Mouse (Mus musculus) granulocyte monocyte progenitor cell, adult 5-6 weeks (primary cell): ENCODE data around the gene Adamtsl1. TPM values are rescaled to one million over a fixed set of nuclear protein-coding genes. Genes with fewer than 3 reads are reported as not detected.

ENCODE experiments used
- ATAC-seq: replicated peaks from 2 replicates; pipeline ENCODE4 v1.8.0; 2016; ENCODE audit warnings: mild to moderate bottlenecking, moderate TSS enrichment, inconsistent platforms; ENCODE audit not compliant: poor library complexity, severe bottlenecking
- total RNA-seq, 2 experiments: library from RNA; stranded (forward) in 1 of 2; stranded (reverse) in 1 of 2; fragments of 200-712, 200-1000 nt in 1 of 2; fragments of >200 nt in 1 of 2; fragmentation: Nextera tagmentation in 1 of 2; gene quantifications; 2 replicates each; pipeline ENCODE4 v1.2.3; 2014 to 2017

The Adamtsl1 gene
- total RNA-seq, 2 experiments from 2014 or later, result not detected

DNA sequence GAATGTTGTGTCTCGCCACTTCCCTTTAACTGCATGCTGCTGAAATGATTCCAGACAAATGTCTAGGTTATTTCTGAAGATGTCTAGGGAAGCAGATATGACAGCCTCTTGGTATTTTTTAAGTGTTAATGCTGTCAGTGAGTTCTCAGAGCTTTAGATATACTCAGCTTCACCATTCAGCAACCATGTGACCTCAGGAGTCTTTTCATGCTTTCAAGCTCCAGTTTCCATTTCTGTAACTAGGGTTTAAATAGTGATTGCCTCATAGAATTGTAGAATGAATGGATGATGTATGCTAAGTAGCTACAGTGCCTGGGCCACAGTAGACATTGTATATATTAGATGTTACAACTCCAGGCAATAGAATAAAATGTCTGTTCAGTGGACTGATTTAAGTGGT lies 772.6 kb downstream of the Adamtsl1 start:
- ATAC-seq, result no peak

DNA sequence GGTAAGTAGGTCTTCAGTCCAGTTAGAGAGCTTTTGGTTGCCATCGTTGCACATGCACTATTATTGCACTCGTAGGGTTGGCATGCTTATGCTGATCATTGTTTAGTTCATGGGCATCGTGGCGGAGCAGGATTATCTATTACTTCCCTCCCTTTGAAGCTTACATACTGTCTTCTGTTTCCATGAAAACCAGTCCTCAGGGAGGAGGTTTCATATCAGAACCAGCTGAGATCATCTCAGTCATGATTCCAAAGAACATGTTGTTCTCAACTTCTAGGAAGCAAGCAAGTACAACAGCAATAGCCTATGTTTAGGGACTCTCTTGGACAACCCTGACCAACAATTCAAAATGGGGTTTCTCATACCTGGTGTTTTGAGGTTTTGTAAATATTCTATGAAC lies 774.3 kb downstream of the Adamtsl1 start:
- ATAC-seq, result no peak

DNA sequence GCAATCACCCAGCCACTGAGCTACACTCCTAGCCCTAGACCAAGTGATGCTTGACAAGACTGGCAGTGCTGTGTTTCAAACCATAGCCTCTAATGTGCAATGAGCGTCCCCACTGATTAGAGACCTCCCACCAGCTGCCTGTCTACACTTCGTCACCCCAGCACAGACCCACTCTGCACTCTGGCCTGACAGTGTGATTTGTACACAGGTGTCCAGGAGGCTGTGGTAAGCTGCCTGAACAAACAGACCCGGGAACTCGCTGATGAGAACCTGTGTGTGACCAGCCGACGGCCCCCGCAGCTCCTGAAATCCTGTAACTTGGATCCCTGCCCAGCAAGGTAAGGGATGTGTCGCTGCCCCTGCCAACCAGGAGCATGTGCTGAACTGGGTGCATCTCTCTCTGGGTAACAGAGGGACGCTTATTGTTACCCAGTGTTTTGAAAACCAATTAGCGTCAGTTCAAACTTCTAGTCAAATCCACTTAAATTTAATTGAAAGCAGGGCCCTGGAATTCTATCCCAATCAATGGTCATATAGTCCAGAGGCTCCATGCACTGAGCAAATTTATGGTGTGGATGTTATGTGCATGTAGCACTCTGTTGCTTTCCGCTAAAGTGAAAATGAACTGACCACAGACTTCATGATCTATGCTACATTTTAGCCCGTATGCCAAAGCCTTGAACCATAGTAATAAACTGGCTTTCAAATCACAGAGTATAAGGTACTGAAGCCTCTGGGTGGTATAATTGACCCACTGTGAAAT lies 775.7 kb downstream of the Adamtsl1 start:
- no peak for ATAC-seq

DNA sequence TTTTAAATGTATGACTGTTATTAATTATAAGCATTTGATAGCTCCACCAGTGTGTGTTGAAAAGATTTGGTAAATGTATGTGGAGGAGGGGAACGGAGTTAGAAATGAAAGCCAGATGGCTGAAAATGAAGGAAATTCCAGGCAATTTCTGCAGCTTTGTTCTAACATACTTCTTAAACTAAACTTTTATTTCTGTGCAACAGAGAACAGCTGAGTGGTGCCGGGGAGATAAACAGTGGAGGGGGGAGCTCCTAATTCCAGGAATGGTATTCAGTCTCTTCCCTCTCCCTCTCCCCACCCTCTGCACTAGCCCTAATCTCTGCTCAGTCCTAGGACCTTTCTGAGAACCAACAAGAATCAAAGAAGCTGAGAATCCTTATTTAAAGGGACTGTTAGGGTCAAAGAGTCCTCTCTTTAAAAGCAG lies 780.9 kb downstream of the Adamtsl1 start:
- ATAC-seq, result no peak

DNA sequence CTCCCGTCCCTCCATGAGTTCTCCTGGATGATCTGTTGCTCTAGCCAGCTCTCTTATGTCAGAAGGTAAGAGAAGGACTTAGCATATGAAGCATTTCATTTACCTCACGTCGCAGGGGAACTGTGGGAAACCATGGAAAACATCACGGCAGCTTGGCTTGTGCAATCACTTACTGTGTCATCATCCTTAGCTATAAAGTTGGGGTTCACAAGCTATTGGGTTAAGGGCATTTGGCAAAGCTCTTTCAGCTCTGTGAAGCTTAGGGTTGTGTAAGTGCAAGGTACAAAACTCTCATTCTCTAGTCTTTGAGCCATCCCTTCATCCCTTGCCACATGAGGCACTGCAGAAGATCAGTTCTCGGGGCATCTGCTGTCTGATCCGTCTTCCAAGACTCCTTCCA lies 787.5 kb downstream of the Adamtsl1 start:
- ATAC-seq, result no peak

DNA sequence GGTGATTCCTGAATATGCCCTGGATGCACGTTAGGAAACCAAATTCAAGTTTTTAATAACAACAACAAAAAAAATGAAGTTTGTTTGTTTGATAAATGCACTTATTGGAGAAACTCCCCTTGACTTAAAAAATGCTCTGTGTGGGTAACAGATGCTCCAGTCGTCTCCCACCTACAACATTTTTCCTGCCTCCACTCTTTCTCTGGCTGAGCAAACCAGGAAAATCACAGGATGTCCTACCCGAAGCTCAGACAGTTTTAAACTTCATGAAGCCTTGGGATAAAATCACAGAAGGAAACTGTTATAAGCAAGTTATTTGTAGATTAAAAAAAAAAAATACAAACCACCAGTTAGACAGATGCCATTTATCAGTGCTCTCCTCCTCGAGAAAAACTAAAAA lies 788.1 kb downstream of the Adamtsl1 start:
- ATAC-seq, result no peak

DNA sequence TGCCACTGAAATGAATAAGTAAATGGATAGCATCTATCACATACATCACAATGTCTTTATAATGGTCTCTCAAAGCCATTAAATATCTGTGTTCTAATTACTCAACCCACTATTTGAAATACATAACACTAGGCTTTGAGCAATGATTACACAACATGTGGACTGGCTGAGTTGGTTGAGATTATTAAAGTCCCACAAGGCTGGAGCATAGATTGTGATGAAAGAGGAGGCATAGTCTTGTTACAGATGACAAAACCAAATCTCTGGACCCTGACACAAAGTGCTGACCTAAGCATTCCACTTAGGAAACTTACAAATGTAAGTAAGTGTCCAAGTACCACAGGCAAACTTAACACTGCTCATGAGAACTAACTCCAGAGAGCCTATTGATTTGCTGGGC lies 792.8 kb downstream of the Adamtsl1 start:
- no peak for ATAC-seq

DNA sequence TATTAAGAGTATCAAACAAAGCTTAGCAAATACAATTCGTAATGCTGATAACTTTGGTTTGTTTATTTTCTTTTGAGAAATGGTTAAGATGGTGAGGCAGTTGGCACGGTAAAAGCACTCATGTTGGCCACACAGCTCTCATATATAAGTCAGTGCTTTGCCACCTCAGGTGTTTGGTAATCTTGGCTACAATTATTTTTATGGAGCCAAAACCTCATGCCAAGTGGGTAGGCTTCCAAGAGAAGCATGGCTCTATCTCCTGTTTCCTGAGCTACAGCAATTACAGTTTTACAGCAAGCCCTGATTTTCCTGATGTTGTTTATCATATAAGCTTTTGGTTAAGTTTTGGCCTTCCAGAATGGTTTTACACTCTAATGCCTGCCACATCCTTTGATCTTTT lies 795.2 kb downstream of the Adamtsl1 start:
- no peak for ATAC-seq

DNA sequence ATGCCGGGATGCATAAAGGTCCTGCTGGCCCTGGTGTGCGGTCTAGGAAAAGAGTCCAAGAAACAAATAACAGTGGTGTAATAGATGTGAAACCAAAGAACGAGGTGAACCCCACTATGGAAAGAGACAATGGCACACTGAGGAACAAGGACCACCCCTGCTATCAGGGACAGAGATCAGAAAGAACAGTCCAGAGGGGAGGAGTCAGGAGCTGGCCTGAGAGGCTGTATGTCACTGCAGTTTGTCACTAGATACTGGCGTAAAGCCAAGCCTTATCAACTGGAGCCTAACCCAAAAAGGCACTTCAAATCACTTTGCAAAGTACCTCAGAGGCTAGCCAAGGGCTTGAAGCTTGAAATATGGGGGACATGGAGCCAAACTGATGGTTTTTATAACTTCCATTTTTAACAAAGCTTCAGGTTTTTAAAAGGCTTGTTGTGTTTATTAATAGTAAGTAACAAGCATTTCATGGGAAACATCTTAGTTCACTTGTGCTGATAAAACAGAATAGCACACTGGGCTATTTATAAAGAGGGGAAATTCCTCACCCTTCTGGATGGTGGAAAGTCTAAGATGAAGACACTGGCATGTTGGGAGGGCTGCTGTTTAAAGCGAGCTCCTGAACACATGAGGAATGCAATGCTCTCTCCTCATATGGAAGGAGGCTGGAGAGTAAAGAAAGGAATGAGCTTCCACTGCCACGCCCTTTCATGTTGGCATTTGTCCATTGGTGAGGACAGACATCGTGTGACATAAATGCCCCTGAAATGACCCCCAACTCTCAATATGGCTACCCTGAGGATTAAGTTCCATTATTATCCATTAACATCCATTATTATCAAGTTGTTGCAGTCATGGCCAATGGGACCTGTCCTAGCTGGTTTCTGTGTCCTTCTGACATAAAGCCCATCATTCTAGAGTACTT lies 797.1 kb downstream of the Adamtsl1 start:
- ATAC-seq, result no peak

DNA sequence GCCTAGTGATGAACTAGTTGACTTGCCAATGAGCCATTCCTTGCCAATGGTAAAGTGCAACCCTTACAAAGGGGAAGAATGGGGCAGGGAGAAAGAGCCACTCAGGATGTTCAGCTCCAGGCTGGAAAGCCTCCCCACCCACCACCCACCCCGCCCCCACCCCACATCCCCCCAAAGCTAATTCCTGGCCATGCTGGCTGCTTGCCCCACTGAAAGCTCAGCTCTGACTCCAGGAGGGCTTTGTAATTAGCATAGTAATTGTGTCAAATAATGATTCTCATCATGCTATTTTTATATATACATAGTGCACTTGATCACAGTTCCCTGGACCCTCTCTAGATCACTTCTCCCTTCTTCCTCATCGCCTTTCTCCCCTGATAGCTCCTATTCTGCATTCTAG lies 798.4 kb downstream of the Adamtsl1 start:
- no peak for ATAC-seq

DNA sequence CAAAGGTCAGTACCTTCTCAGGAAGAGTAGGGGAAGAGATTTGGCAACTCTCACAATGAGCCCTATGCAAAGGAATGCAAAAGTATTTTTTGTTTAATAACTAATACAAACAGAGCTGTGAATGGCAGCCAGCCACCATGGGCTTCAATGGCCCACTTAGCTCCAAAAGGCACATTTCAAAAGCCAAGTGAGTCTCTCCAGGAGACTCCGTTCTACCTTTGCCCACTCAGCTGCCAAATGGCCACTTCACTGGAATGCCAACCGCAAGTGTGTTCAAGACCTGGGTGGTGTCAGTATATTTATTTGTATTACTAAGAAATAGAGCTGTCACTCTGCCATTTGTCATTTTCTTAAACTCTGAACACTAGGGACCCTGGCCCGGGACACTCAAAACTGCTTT lies 800.5 kb downstream of the Adamtsl1 start:
- no peak for ATAC-seq

DNA sequence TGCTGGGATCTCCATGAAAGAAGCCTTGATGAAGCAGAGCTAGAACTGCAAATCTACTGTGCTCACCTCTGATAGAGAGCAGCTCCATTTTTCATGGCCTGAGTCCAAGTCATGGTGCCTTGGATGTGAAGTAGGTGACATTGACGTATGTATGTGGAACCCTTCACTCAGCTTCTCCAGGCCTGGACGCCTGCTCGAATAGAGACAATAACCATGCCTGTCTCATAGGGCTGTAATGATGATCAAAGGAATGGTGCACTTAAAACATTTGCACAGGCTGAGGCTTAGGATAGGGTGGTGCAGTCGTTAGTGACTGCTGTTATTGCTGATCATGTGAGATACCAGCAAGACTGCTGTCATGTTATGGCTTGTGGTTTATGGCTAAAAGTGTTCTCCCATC lies 801.1 kb downstream of the Adamtsl1 start:
- no peak for ATAC-seq

DNA sequence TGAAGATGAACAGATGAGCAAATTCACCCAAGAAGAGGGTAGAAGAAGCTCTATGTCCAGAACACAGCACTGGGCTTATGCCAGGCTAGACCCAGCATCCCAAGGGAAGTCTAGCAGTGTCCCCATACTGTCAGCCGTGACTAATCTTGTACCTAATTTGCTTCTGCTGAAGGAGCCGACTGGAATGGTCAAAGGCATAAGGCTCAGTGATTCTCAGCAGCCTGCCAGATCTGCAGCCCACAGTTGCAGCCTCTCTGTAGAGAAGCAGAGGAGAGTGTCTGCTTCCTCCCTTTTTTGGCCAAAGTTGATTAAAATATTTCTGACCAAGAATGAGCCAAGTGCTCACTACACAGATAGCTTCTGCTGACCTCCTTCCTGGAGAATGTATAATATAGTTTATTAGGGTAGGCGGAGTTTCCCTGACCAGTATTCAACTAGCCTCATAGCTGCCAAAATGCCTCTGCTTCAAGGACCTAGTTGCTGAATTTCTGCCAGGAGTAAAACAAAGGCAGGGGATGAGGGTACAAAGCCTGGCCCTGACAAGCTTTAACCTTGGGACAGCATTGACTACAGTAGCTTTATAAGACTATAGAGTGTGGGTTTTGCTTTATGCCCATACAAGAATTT lies 804.1 kb downstream of the Adamtsl1 start:
- no peak for ATAC-seq

DNA sequence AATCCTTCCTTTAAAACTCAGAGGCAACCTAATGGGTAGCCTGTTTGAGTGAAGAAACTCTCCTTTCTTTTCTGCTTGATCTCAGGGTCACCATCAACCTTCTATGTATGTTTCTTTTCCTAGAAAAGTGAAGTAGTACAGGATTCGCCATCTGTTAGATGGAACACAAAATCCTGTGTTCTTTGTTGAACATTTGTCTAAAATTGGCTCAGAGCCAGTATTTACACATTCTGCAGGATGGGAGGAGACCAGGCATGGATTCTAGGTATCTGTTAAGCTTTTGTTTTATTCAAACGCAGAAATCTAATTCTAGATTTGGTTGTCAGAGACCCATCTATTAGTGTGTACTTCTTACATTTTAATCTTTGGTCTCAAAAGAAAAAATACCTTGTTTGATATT lies 811.4 kb downstream of the Adamtsl1 start:
- no peak for ATAC-seq

DNA sequence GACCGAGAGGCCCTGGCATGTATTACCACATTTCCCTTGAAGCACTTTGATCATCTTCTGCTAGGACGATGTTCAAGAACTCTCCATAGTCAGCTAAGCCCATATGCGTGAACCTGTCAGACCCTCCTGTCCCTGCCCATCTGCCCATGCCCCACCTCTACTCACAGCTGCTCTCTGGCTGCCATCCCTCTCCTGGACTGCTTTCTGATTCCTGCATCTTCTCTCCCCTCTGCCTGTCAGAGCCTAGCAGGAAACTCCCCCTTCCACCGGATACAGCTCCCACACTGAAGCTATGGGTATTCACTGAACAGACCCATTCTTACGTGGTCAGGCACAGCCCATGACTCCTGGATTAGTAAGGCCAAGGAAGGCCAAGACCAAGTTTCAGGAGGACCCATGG lies 812.0 kb downstream of the Adamtsl1 start:
- no peak for ATAC-seq

DNA sequence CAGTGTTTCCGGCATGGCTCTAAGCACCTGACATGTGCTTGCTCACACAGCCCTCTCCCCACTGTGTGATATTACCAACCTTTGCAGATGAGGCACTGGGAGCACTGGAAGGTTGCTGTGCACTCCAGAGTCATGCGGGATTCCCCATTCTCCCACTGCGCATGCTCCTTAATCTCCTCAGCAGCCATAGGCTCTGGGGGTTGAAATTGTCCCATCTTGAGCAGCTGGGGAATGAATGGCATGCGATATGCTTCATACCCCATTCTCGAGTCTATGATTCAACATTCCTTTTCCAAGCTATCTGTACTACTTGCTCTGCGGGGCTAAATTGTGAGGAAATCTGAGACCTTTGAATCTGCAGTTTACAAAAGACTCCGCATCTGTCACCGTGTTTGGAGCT lies 812.7 kb downstream of the Adamtsl1 start:
- ATAC-seq, result no peak

DNA sequence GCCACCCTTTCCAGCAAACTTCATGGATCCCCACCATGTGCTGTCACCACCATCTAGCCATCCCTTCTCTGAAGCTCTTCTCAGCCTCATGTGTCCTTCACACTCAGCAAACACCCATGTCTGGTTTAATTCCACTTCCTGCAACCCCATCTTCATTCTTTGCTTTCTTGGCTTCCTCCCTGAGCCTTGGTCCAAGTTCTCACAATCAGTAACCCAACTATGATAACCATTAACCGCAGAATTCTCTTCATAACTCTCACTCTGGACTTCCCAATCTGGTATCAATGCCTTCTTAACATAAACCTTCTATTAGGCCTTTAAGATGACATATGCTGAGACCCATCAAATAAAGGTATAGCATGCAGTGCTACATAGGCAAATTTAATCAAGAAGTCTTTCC lies 815.5 kb downstream of the Adamtsl1 start:
- no peak for ATAC-seq

DNA sequence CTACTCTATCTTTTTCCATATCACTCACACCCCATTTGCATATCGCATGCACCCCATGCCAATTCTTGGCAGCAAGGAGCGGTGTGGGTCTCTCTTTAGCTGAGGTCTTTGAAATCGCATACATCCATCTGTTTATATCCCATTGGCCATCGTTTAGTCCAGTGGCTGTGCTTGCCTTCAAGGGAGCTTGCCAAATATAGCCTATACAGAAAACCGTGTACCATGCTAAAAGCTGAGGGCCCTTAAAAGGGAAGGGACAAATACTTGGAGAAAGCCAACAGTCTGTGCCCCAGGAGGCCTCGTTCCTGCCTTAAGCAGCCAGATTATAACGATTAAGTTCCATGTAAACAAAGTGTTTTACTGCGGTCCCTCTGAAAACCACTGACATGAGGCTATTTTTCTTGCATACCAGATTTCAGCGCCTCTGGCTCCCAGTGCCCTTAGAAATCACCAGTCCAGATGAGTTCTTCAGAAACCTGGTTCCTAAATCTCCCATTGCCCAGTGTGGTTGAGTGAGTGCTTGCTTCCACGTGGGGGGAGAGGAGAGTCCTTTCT lies 822.0 kb downstream of the Adamtsl1 start:
- ATAC-seq, result no peak

DNA sequence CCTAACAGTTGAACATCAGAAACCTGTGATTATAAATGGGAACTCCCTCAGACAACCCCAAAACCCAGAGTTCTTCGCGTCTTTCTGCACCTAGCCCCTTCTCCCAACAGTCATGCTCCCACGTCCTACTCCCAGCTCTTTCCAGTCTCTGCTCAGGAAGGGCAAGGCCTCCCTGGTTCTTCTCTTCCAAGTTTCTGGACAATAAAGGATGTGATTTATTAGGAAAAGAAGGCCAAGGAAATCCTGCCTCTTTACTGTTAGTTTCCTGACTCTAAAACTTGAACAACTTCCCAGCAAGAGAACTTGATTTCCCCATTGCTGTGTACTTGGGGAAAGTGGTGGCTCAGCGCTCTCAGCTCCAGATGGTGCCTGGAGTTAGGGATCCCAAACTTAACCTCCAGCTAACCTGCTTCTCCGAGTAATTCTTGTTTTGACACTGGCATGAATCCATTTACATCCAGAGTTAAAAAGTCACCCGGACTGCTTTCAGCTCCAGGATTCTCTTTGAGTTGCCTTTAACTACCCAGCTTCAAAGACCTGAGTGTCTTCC lies 823.3 kb downstream of the Adamtsl1 start:
- no peak for ATAC-seq

DNA sequence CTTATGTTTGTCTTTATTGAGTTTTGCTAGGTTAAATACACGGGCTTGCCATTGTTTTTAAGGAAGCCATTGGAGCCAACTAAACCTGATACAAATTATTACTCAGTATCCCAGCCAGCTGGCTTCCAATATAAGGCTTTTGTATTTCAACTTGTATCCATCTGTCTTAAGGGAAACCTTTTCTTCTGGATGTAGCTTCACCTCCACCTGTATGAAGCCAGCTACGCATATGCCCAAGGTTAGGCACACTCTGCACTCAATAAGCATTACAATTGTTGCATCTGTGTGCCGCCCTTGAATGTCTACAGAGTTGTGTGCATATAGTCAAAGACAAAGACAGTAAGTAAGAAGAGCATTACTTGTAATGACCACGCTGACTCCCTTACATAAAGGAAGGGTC lies 835.4 kb downstream of the Adamtsl1 start:
- ATAC-seq, result no peak

DNA sequence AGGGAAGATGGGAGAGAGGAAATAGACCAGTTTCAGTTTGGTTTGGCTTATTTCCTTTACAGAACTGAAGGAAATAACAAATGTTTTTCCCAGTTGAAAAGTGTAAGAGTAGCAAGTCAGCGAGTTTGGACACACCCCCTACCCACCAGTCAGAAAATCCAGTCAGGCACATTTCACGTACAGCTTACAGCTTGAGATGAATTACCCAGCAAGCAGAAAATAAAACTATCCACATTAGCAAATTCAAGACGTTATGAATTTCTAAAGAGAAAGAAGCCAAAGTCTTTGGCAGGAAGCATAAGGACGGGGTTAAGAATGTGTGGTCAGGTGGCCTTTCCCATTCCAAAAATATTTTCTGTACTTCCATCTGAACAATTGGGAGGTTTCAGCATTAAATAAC lies 838.1 kb downstream of the Adamtsl1 start:
- ATAC-seq, result no peak
